Mouse (Mus musculus): ENCODE measurements around the gene Dyrk1a. TPM values are rescaled to one million over a fixed set of nuclear protein-coding genes. Genes with fewer than 3 reads are reported as not detected.

Gene Dyrk1a
- polyA plus RNA-seq, 1 experiment = 32.4 TPM

DNA sequence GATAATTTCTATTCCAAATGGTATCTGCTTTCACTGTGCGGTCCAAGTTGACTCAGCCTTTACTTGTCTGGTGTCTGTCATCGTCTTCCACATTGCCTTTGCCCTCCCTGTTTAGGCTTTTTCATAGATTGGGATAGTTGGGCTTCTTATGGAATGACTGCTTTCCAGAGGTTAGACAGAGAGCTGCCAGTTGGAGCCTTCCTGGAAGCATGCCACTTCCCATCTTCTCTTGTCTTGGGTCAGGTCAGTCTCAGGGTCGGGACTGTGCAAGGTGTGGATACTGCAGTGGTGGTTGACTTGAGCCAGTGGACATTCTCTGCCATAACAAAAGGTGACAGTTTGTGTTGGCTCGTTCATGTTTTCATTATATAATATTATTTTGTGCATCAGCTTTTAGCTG is 17.7 kb downstream of the Dyrk1a start:
- no peak for TF ChIP-seq POLR2A (IDR thresholded peaks at IDR 0.05; ENCODE audit: borderline replicate concordance, extremely low read depth, low read depth, low read length)
- TF ChIP-seq CTCF (IDR thresholded peaks at IDR 0.05; ENCODE audit: insufficient read depth, low read length) = no peak
- H3K4me3 ChIP-seq (replicated peaks; ENCODE audit: extremely low read depth, low read depth, low read length) = no peak overlapping the region
- DNase-seq = no peak
- WGBS = 56% methylated on average over 4 of the region's 4 CpGs
- H3K4me1 ChIP-seq (ENCODE audit: control insufficient read depth, insufficient read depth, low read length) = peaks cover 45% of the 10 kb centered on the region

DNA sequence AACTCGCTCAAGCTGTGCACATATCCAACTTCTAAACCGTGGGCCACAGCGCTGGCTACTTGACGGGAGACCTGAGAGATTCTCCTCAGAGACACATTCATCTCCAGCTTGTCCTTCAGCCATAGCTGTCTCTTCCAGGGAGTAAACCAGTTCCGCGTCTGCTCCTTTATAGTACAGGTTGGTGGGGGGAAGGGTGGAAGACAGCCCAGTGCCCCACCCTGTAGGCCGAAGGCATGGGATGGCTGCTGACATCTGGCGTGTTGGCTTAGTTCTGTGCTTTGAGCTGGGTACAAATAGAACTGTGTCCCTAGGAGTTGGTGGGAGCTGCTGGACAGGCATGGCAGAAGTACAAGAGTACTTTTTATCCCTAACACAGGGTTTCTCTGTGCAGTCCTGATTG is 18.4 kb downstream of the Dyrk1a start:
- Histone ChIP-seq H3K4me3 (replicated peaks; ENCODE audit: extremely low read depth, low read depth, low read length) (no peak overlapping the region), H3K4me1 (ENCODE audit: control insufficient read depth, insufficient read depth, low read length) (peaks cover 45% of the 10 kb centered on the region)
- WGBS = 44% methylated on average over 8 of the region's 8 CpGs
- TF ChIP-seq POLR2A (IDR thresholded peaks at IDR 0.05; ENCODE audit: borderline replicate concordance, extremely low read depth, low read depth, low read length) (no peak), CTCF (IDR thresholded peaks at IDR 0.05; ENCODE audit: insufficient read depth, low read length) (no peak)
- DNase-seq = no peak

DNA sequence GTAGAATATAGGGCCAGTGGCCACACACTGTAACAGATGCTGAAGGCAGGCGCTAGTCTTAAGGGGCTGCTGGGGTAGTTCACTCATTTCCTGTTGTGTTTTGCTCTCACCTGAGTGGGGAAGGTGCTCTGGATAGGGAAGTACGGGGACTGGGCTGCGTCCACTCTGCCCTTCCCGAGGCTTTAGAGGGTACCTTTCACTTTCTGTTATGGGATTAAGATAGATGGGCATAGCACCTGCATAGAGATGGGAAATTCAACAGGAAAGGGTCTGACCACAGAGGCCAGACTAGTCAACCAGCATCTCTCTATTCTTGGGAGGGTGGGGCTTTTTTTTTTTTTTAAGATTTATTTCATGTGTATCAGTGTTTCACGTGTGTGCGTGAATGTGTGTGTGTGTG is 19.2 kb downstream of the Dyrk1a start:
- Histone ChIP-seq H3K4me1 (ENCODE audit: control insufficient read depth, insufficient read depth, low read length) (peaks cover 45% of the 10 kb centered on the region), H3K4me3 (replicated peaks; ENCODE audit: extremely low read depth, low read depth, low read length) (no peak overlapping the region)
- 51% methylated on average over 6 of the region's 6 CpGs for whole genome bisulfite sequencing
- no peak for TF ChIP-seq CTCF (IDR thresholded peaks at IDR 0.05; ENCODE audit: insufficient read depth, low read length)
- TF ChIP-seq POLR2A (IDR thresholded peaks at IDR 0.05; ENCODE audit: borderline replicate concordance, extremely low read depth, low read depth, low read length) = no peak
- DNase-seq = no peak

DNA sequence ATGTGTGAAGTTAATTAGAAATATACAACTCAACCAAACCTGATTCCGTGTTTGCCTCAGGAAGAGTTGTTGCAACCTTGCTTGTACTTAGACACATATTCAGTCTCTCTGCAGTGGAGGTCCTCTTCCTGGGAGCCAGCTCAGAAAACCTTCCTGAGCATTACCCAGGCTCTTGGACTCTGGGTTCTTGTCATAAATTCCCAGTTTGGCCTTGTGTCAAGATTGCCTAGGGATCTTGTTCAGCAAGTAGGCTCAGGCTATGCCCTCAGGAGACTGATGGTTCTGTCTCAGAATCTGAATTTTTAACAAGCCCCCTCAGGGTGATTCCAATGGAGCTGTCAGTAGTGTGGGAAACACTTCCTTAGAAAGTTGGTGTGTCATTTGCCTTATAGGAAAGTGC is 19.8 kb downstream of the Dyrk1a start:
- WGBS = 62% methylated on average over 1 of the region's 1 CpGs
- TF ChIP-seq CTCF (IDR thresholded peaks at IDR 0.05; ENCODE audit: insufficient read depth, low read length) (no peak), POLR2A (IDR thresholded peaks at IDR 0.05; ENCODE audit: borderline replicate concordance, extremely low read depth, low read depth, low read length) (no peak)
- Histone ChIP-seq H3K4me3 (replicated peaks; ENCODE audit: extremely low read depth, low read depth, low read length) (no peak overlapping the region), H3K4me1 (ENCODE audit: control insufficient read depth, insufficient read depth, low read length) (peaks cover 46% of the 10 kb centered on the region)
- DNase-seq = no peak

DNA sequence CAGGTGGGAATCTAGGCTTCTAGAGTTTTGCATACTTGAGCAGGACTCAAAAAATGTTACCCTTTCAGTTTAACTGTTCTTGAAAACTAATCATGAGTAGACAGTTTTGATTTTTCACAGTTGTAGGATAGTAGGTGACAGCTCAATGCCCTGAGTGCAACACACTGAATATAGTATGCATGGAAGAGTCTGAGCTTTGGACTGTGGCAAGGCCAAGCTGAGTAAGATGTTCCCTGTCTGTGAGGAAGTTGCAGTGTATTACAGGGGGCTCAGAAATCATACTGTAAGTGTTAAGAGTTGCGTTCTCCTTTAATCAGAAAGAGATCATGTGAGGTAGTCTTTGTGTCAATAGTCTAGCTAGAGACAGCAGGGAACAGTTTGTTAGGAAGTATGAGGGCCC is 20.4 kb downstream of the Dyrk1a start:
- 70% methylated on average over 1 of the region's 1 CpGs for WGBS
- no peak overlapping the region for H3K4me3 ChIP-seq (replicated peaks; ENCODE audit: extremely low read depth, low read depth, low read length)
- DNase-seq = no peak
- H3K4me1 ChIP-seq (ENCODE audit: control insufficient read depth, insufficient read depth, low read length) = peaks cover 41% of the 10 kb centered on the region
- TF ChIP-seq CTCF (IDR thresholded peaks at IDR 0.05; ENCODE audit: insufficient read depth, low read length) = no peak
- TF ChIP-seq POLR2A (IDR thresholded peaks at IDR 0.05; ENCODE audit: borderline replicate concordance, extremely low read depth, low read depth, low read length) = no peak

DNA sequence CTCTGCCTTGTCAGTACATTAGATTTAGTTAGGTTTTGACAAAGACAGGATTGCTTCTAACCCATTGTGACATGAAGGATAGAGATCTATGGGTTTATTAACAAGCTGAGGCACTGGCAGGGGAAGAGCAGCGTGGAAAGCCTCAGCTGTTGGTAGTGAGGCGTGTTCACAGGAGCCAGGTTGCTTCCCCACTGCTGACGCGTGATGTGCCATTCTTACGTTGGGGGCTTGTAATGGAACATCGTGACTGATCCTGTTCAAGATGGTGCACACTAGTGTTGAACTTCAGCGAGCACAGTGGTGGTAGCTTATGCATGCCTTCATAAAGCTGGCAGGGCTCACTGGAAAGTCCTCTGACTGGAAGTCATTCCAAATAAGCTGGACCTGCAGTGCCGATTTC is 21.2 kb downstream of the Dyrk1a start:
- Histone ChIP-seq H3K4me1 (ENCODE audit: control insufficient read depth, insufficient read depth, low read length) (peaks cover 38% of the 10 kb centered on the region), H3K4me3 (replicated peaks; ENCODE audit: extremely low read depth, low read depth, low read length) (no peak overlapping the region)
- DNase-seq = no peak
- WGBS = 77% methylated on average over 8 of the region's 8 CpGs
- TF ChIP-seq POLR2A (IDR thresholded peaks at IDR 0.05; ENCODE audit: borderline replicate concordance, extremely low read depth, low read depth, low read length) (no peak), CTCF (IDR thresholded peaks at IDR 0.05; ENCODE audit: insufficient read depth, low read length) (no peak)

DNA sequence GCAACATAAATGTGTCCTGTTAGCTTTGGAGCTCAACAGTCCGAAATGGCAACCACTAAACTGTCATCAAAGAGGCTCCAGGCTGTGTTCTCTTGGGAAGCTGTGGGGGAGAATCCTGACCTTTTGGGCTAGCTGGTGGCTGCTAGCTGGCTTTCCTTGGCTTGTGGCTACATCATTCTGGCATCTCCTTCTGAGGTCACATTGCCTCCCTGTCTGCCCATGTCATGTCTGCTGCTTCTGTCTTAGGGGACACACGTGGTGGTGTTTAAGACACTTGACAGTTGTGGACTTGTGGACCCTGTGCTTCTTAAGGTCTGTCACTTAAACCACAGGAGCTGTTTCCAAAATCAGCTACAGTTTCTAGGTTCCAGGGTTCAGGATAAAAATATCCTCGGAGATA is 21.7 kb downstream of the Dyrk1a start:
- H3K4me3 ChIP-seq (replicated peaks; ENCODE audit: extremely low read depth, low read depth, low read length) = no peak overlapping the region
- peaks cover 38% of the 10 kb centered on the region for H3K4me1 ChIP-seq (ENCODE audit: control insufficient read depth, insufficient read depth, low read length)
- 55% methylated on average over 3 of the region's 3 CpGs for WGBS
- TF ChIP-seq CTCF (IDR thresholded peaks at IDR 0.05; ENCODE audit: insufficient read depth, low read length) (no peak), POLR2A (IDR thresholded peaks at IDR 0.05; ENCODE audit: borderline replicate concordance, extremely low read depth, low read depth, low read length) (no peak)
- no peak for DNase-seq

DNA sequence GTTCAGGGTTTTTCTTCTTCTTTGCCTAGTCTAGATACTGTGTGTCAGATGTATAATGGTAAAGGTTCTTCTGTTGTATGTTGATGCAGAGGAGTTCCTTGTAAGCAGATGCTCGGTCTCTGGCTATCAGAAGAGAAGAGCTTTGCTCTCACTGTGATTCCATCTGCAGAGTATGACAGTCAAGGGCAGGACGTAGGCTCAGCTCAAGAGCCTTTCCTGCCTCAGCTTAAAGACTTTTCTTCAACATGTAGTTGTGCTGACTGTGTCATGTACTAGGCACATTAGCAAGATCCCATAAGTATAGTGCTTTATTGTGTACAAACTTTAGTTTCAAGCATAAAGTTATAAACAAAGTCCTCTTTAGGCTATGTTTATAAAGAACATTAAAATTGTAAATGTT is 26.8 kb downstream of the Dyrk1a start:
- no peak for DNase-seq
- 51% methylated on average over 2 of the region's 2 CpGs for WGBS
- Histone ChIP-seq H3K4me1 (ENCODE audit: control insufficient read depth, insufficient read depth, low read length) (peaks cover 26% of the 10 kb centered on the region), H3K4me3 (replicated peaks; ENCODE audit: extremely low read depth, low read depth, low read length) (no peak overlapping the region)
- TF ChIP-seq POLR2A (IDR thresholded peaks at IDR 0.05; ENCODE audit: borderline replicate concordance, extremely low read depth, low read depth, low read length) (no peak), CTCF (IDR thresholded peaks at IDR 0.05; ENCODE audit: insufficient read depth, low read length) (no peak)

DNA sequence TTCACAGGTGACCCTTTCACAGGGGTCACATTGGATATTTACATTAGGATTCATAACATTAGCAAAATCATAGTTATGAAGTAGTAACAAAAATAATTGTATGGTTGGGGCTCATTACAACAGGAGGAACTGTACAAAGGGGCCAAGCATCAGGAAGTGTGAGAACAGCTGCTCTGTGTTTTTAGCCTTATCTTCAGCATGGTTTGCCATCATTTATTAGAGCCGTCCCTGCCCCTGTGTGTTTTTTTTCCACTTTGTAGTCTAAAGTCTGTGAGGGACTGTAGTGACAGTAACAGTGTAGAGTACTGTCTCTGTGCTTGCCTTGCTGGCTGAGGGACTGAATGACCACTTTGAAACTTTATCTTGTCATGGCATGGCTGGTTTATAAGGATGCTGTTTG is 27.8 kb downstream of the Dyrk1a start:
- no peak for DNase-seq
- WGBS = 6% methylated on average over 1 of the region's 1 CpGs
- no peak overlapping the region for H3K4me3 ChIP-seq (replicated peaks; ENCODE audit: extremely low read depth, low read depth, low read length)
- peaks cover 34% of the 10 kb centered on the region for H3K4me1 ChIP-seq (ENCODE audit: control insufficient read depth, insufficient read depth, low read length)
- TF ChIP-seq POLR2A (IDR thresholded peaks at IDR 0.05; ENCODE audit: borderline replicate concordance, extremely low read depth, low read depth, low read length) (no peak), CTCF (IDR thresholded peaks at IDR 0.05; ENCODE audit: insufficient read depth, low read length) (no peak)

DNA sequence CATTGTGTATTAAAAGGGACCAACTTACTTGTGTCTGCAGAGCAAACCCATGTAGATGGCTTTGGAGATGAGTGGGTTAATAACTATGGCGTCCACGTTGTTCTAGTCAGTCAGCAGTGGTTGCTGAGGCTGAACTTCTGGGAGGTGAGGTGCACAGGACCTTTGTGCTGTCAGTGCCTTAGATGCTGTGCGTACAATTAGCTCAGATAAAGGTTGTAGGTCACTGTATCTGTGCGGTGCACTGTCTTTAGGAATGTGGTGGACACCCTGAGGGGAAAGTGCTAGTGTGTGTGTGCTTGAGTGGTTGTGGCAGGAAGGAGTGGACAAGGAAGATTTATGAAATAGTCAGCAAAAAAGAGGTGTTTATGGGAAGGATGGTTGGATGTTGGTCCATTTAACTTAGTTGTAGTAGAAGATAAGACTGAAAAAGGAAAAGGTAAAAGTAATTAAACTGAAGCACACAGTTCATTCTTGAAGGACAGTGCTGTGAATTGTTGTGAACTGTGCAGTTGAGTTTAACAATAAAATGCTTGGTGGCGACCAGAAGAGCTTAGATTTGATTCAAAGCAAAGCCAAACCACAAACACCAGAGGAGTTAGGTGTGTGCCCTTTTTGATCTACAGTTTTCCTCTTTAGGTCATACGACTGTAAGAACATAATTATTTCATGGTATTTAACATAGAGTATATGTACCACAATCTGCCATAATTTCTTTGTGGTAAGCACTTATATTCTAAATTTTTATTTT is 30.3 kb downstream of the Dyrk1a start:
- peaks cover 40% of the 10 kb centered on the region for H3K4me1 ChIP-seq (ENCODE audit: control insufficient read depth, insufficient read depth, low read length)
- DNase-seq = no peak
- TF ChIP-seq POLR2A (IDR thresholded peaks at IDR 0.05; ENCODE audit: borderline replicate concordance, extremely low read depth, low read depth, low read length) = no peak
- TF ChIP-seq CTCF (IDR thresholded peaks at IDR 0.05; ENCODE audit: insufficient read depth, low read length) = no peak
- 30% methylated on average over 6 of the region's 6 CpGs for WGBS
- no peak overlapping the region for H3K4me3 ChIP-seq (replicated peaks; ENCODE audit: extremely low read depth, low read depth, low read length)

All from lung, adult 2 months (tissue).